Mouse (Mus musculus) ES-Bruce4 (cell line): ENCODE measurements around the gene Ly6g5c.

Source experiments
- CTCF ChIP-seq: IDR thresholded peaks from one replicate; pipeline ENCODE4 v1.8.1; 2011; ENCODE audit warnings: low read depth, low read length
- EP300 ChIP-seq: IDR thresholded peaks from 2 replicates; pipeline ENCODE4 v1.6.1; 2011; ENCODE audit warnings: low read depth, low read length; ENCODE audit not compliant: insufficient read depth
- POLR2A ChIP-seq: IDR thresholded peaks from one replicate; pipeline ENCODE4 v1.8.1; 2011; ENCODE audit warnings: low read length; ENCODE audit not compliant: insufficient read depth

GRCm38 (mm10) chr17:35071454-35071853, 36.6 kb upstream of the Ly6g5c start:
- TF ChIP-seq CTCF (no peak), POLR2A (no peak), EP300 (no peak)
